Mouse (Mus musculus): Measurements from ENCODE around the gene Smok2a. TPM values are rescaled to one million over a fixed set of nuclear protein-coding genes. Genes with fewer than 3 reads are reported as not detected.
"Not testable (repeated sequence)": the region's sequence is repeated elsewhere in the genome, so short reads cannot be mapped to it uniquely, and the experiment has no call there.

The Smok2a gene
- not detected in 2 replicates for polyA plus RNA-seq (2012; rRNA removed)

DNA sequence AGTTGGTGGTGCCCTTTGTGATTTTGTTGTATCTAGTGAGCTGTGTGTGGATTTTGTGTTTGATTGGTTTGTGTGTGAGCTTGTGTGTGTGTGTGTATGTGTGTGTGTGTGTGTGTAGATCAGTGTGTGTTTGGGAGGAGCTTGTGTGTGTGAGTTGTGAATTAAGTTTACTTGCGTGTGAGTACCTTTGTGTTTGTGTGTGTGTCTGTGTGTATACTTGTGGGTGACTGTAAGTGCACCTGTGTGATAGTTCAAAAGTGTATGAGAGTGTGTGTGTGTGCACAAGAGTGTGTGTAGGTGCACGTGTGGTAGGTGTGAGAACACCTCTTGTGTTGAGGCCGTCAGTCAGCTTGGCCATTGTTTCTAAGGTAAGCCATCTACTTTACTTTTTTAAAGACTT is at the start of gene Smok2a:
TSS of gene Smok2a (plus strand) at position 301 of the 400 bp plus-strand sequence.
- DNase-seq: no peak
- H3K27ac ChIP-seq (ENCODE audit: insufficient read depth, low read length): no peak within 1 kb of the TSS
- no peaks in the 10 kb centered on the region for H3K4me1 ChIP-seq (ENCODE audit: control insufficient read depth, insufficient read depth, low read length)
- TF ChIP-seq CTCF (IDR thresholded peaks at IDR 0.05; ENCODE audit: borderline replicate concordance, insufficient read depth, low read depth, low read length) (no peak), POLR2A (IDR thresholded peaks at IDR 0.05; ENCODE audit: borderline replicate concordance, insufficient read depth, low read length) (no peak)
- no peaks in the 10 kb centered on the region for H3K27me3 ChIP-seq (ENCODE audit: control insufficient read depth, insufficient read depth, low read length)
- WGBS: 84% methylated on average over 3 of the region's 3 CpGs
- H3K4me3 ChIP-seq (replicated peaks; ENCODE audit: insufficient read depth, low read depth, low read length): no peak within 1 kb of the TSS

DNA sequence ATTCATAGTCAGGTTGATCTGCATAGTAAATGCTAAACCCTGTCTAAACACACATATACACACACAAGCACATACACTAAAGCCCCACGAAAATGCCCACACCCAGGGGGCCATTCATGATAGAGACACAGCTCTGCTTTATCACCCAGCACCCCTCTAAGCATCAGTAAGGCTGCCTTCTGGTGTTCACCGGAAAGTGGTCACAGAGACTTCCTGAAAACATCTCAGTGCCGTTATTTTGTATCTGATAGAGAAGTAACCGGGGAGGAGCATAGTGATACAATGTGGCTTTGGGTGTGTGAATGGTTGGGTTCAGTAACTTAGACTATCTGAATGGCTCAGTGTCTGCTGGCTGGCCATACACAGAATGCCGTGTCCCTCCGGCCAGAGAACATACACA is 47.4 kb upstream of the Smok2a start:
- not testable (repeated sequence) for H3K27me3 ChIP-seq (ENCODE audit: control insufficient read depth, insufficient read depth, low read length); DNase-seq; H3K27ac ChIP-seq (ENCODE audit: insufficient read depth, low read length); H3K4me1 ChIP-seq (ENCODE audit: control insufficient read depth, insufficient read depth, low read length); H3K4me3 ChIP-seq (replicated peaks; ENCODE audit: insufficient read depth, low read depth, low read length)
- 82% methylated on average over 6 of the region's 6 CpGs for WGBS

DNA sequence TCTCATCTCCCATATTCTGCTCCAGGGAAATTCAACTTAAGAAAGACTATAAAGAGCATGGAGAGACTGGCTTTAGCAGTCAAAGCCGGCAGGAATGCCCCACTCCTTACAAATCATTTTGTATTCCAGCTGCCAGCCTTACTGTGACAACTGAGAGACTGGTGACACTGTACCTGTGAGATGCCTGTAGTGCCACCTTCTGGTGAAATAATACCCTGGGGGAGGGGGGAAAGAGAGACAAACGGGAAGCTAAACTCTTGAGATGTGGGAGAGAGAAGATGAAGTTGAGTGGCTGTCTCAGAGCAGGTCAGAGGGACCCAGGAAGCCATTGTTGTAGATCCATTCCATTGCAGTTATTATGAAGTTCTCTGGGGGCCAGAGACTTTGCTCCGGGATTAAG is 47.0 kb upstream of the Smok2a start:
- not testable (repeated sequence) for DNase-seq; H3K27ac ChIP-seq (ENCODE audit: insufficient read depth, low read length); H3K27me3 ChIP-seq (ENCODE audit: control insufficient read depth, insufficient read depth, low read length); H3K4me1 ChIP-seq (ENCODE audit: control insufficient read depth, insufficient read depth, low read length); H3K4me3 ChIP-seq (replicated peaks; ENCODE audit: insufficient read depth, low read depth, low read length)
- WGBS: 40% methylated on average over 2 of the region's 3 CpGs

DNA sequence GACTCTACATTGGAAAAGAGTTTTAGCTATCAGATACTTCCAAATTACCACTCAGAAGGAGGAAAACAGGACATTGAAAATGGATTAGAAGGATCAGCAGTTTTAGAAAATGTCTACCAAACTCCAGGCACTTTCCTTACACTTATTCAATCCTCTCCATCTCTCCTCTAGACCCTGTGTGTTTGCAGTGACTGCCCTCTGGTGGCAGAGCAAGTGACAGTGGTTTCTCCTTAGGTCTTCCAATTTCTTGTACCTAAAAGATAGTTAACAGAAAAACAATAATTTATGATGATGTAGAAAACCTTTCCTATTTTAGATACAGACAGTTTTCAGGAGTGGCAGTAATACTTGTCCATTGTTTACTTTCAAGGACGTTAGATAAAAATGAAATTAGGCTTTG is 45.4 kb upstream of the Smok2a start:
- 33% methylated on average over 1 of the region's 1 CpGs for WGBS
- H3K27me3 ChIP-seq (ENCODE audit: control insufficient read depth, insufficient read depth, low read length); DNase-seq; H3K4me3 ChIP-seq (replicated peaks; ENCODE audit: insufficient read depth, low read depth, low read length); H3K27ac ChIP-seq (ENCODE audit: insufficient read depth, low read length); H3K4me1 ChIP-seq (ENCODE audit: control insufficient read depth, insufficient read depth, low read length): not testable (repeated sequence)

DNA sequence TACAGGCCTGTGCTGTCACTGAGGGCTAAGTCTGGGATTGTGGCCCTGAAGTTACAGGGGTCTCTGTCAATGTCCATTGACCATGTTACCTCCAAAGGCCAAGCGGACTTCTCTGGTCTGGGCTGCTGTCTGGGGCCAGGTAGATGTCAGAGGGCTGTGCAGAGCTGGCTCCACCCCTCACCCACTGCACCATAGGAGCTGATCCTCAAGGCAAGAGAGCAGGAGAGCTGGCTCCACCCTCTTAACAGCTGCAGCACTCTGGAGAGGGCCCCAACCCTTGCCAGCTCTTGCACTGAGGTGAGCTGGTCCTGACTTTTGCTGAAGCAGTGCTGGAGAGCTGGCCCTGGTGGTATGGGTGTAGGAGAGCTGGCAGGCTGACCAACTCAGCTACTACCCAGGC is 43.2 kb upstream of the Smok2a start:
- not testable (repeated sequence) for H3K4me1 ChIP-seq (ENCODE audit: control insufficient read depth, insufficient read depth, low read length); H3K27ac ChIP-seq (ENCODE audit: insufficient read depth, low read length); H3K4me3 ChIP-seq (replicated peaks; ENCODE audit: insufficient read depth, low read depth, low read length); DNase-seq; H3K27me3 ChIP-seq (ENCODE audit: control insufficient read depth, insufficient read depth, low read length)
- WGBS: 44% methylated on average over 1 of the region's 1 CpGs

DNA sequence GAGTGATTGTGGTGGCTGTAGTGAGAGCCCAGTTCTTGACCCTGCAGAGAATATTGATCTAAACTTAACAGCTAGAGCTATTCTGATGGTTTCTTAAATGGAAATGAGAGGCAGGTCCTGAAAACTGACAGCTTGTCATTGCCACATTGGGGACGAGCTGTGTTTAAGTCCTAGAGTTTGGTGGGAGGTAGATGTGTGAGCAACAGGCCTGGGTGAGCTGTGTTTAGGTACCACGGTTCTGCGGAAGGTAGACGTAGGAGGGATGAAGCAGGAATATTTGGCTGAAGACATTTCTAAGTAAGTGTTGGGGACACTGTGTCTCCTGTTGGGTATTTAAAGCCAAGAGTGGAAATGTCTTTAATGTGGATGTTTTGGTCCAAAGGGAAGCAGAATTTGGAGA is 42.0 kb upstream of the Smok2a start:
- H3K27ac ChIP-seq (ENCODE audit: insufficient read depth, low read length); H3K4me1 ChIP-seq (ENCODE audit: control insufficient read depth, insufficient read depth, low read length); H3K27me3 ChIP-seq (ENCODE audit: control insufficient read depth, insufficient read depth, low read length); H3K4me3 ChIP-seq (replicated peaks; ENCODE audit: insufficient read depth, low read depth, low read length); DNase-seq: not testable (repeated sequence)
- WGBS: 82% methylated on average over 4 of the region's 4 CpGs

DNA sequence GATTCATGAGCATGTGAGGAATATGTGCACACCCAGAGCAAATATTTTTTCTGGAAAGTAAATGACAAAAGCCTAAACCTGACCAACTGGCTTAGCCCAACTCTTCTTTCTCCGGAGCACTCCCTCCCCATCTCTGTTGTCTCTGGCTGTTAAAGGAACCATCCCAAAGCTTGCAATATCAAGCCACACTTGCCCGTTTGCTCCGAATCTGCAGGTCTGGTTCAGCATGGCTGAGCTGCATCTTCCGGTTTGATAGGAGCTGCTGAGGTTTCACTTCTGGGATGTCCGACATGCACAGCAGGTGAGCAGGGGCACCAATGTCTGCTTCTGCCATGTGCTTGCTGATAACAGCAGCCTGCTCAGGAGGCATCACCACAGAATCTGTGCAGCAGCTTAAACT is 40.5 kb upstream of the Smok2a start:
- DNase-seq; H3K27me3 ChIP-seq (ENCODE audit: control insufficient read depth, insufficient read depth, low read length); H3K27ac ChIP-seq (ENCODE audit: insufficient read depth, low read length); H3K4me3 ChIP-seq (replicated peaks; ENCODE audit: insufficient read depth, low read depth, low read length); H3K4me1 ChIP-seq (ENCODE audit: control insufficient read depth, insufficient read depth, low read length): not testable (repeated sequence)
- WGBS: 89% methylated on average over 5 of the region's 5 CpGs

DNA sequence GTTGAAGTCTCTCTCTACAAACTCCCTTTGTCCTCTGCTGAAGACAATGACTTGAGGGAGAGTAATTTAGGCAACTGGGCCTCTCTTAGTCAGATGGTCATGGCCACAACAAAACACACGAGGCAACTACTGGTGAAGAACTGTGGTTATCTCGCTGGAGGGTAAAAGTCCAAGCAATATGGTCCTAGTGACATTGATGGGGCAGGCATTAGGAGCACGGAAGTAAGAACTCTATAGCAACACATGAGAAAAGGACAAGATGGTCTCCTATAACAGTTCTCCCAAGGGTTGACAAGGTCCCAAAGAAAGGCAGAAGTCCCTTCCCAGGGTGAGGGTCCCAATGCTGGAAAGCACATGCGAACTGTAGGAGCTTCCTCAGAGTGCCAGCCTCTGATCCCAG is 38.3 kb upstream of the Smok2a start:
- not testable (repeated sequence) for H3K4me3 ChIP-seq (replicated peaks; ENCODE audit: insufficient read depth, low read depth, low read length); DNase-seq; H3K27ac ChIP-seq (ENCODE audit: insufficient read depth, low read length); H3K27me3 ChIP-seq (ENCODE audit: control insufficient read depth, insufficient read depth, low read length); H3K4me1 ChIP-seq (ENCODE audit: control insufficient read depth, insufficient read depth, low read length)
- 62% methylated on average over 3 of the region's 4 CpGs for WGBS

DNA sequence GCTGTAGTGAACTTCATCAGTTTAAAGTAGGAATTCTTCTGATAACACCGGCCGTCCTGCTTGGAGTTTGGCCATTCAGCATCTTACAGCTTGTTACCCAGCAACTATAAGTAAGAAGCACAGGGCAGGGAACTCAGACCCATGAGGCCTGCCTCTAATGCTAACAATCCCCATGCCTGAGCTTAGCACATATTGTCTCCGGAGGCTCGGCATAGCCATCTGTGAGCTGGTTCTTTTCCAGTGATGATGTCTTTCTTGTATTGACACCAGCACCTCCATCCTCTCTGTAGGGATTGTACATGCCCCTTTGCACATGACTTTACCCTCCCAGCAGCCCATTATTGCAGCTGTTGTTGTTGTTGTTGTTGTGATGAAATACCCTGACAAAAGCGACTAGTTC is 36.5 kb upstream of the Smok2a start:
- H3K27me3 ChIP-seq (ENCODE audit: control insufficient read depth, insufficient read depth, low read length); H3K4me3 ChIP-seq (replicated peaks; ENCODE audit: insufficient read depth, low read depth, low read length); H3K4me1 ChIP-seq (ENCODE audit: control insufficient read depth, insufficient read depth, low read length); H3K27ac ChIP-seq (ENCODE audit: insufficient read depth, low read length); DNase-seq: not testable (repeated sequence)
- WGBS: 75% methylated on average over 5 of the region's 5 CpGs

DNA sequence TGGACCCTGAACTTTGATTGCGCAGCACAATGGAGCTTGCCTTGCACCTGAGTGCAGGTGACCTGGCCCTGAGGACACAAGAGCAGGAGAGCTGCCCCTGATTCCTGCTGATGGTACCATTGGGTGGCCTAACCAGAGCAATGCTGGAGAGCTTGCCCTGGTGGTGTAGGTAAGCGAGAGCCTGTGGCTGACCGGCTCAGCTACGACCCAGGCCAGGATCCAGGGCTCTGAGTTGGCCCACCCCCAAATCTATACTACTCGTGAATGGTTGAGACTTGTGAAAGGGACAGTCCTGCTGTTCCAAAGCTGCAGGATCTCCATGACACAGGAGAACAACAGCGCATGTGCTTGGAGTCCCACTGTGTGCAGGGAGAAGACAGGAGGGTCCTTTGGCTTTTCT is 34.4 kb upstream of the Smok2a start:
- WGBS: 80% methylated on average over 6 of the region's 6 CpGs
- not testable (repeated sequence) for H3K27me3 ChIP-seq (ENCODE audit: control insufficient read depth, insufficient read depth, low read length); H3K27ac ChIP-seq (ENCODE audit: insufficient read depth, low read length); DNase-seq; H3K4me1 ChIP-seq (ENCODE audit: control insufficient read depth, insufficient read depth, low read length); H3K4me3 ChIP-seq (replicated peaks; ENCODE audit: insufficient read depth, low read depth, low read length)

DNA sequence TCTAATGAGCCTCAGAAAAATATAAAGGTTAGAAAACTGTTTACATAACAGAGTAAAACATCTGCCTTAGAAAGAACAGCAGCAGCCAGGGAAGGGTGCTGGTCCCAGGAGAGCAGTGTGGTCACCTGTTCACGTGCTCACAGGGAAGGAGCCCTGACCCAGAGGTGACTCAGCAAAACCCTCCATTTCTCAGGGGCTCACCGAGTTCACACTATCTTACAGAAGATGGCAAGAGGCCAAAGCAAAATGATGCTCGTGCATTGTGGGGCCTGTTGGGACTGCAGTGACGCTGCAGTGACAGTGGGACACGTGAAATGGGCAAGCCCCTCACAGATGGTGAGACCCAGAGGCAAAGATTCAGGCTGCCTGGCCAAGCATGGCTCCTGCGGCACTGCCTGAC is 33.4 kb upstream of the Smok2a start:
- DNase-seq: peak; percentile 13 to 18

DNA sequence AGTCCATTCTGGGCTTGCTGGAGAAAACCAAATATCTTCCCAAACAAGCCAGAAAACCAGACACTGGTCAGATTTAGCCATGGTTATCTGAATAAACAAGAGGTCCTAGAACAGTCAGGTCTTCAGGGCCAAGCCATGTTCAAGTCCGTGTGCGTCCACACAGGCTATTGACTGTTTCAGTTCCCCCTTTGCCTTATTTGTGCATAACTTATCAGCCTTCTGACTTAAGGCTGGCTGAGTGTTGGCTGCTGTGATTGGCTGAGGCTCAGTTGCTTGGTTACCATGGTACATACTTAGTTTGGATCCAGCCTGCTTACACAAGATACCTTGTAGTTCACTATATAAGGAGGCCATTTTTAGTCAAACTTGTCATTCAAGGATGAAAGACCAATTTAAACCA is 32.1 kb upstream of the Smok2a start:
- not testable (repeated sequence) for H3K4me3 ChIP-seq (replicated peaks; ENCODE audit: insufficient read depth, low read depth, low read length); DNase-seq; H3K27ac ChIP-seq (ENCODE audit: insufficient read depth, low read length); H3K27me3 ChIP-seq (ENCODE audit: control insufficient read depth, insufficient read depth, low read length); H3K4me1 ChIP-seq (ENCODE audit: control insufficient read depth, insufficient read depth, low read length)
- WGBS: 85% methylated on average over 2 of the region's 2 CpGs

More for the DNA sequence above, 33.4 kb upstream of the Smok2a start:
- not testable (repeated sequence) for H3K27me3 ChIP-seq (ENCODE audit: control insufficient read depth, insufficient read depth, low read length); H3K27ac ChIP-seq (ENCODE audit: insufficient read depth, low read length); H3K4me1 ChIP-seq (ENCODE audit: control insufficient read depth, insufficient read depth, low read length); H3K4me3 ChIP-seq (replicated peaks; ENCODE audit: insufficient read depth, low read depth, low read length)
- 43% methylated on average over 6 of the region's 6 CpGs for WGBS

DNA sequence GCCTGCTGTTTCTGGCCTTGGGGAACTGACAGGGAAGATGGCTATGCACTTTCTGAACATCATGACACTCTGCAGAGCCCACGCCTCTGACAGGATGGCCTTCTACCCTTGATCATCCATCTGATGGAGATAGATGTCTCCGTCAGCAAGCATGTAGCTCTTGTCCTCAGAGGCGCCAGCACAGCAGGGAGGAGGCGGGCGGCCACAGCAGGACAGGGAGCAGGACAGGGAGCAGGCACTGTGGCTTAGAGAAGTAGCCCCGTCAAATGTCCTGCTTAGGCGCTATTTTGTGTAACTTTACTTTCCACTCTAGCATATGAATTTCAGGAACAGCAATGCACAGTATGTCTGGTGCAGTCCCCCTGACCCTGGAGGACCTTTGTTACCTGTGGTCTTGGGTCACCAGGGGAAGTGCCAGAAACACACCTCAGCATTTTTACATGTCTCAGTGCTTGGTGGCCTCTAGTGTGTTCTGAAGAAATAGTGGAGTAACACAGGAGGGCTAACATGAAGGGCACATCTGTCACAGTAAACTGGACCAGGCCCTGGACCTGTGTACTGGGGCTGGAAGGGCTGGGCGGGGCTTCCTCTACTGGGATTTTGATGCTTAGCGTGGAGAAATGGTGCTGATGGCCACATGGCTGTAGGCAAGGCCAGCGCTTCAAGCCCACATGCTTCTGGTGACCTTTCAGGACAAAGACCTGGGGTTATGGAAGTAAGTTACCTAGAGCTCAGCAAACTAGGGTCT is 30.0 kb upstream of the Smok2a start:
- not testable (repeated sequence) for DNase-seq; H3K27me3 ChIP-seq (ENCODE audit: control insufficient read depth, insufficient read depth, low read length); H3K4me3 ChIP-seq (replicated peaks; ENCODE audit: insufficient read depth, low read depth, low read length); H3K27ac ChIP-seq (ENCODE audit: insufficient read depth, low read length); H3K4me1 ChIP-seq (ENCODE audit: control insufficient read depth, insufficient read depth, low read length)
- WGBS: 85% methylated on average over 10 of the region's 10 CpGs
